Mouse (Mus musculus): ENCODE results near the gene Klrc3.
"Not testable (repeated sequence)": the region's sequence is repeated elsewhere in the genome, so short reads cannot be mapped to it uniquely, and the experiment has no call there.

Gene Klrc3

GRCm38 (mm10) chr6:129643237-129643636, at the start of gene Klrc3:
Gene Klrc3, minus strand, starts transcription at chr6:129643337.
- not testable (repeated sequence) for DNase-seq

GRCm38 (mm10) chr6:129691436-129691835, 48.3 kb upstream of the Klrc3 start:
- not testable (repeated sequence) for DNase-seq

- DNase-seq = peak; percentile 26 to 34
Observed at GRCm38 (mm10) chr6:129680379-129680778, 37.2 kb upstream of the Klrc3 start.

GRCm38 (mm10) chr6:129678873-129679272, 35.7 kb upstream of the Klrc3 start, which contains the start of gene Klrc1:
Gene Klrc1, minus strand, starts transcription at chr6:129678973.
- DNase-seq = no peak

GRCm38 (mm10) chr6:129661301-129661700, 18.2 kb upstream of the Klrc3 start:
- not testable (repeated sequence) for DNase-seq

- not testable (repeated sequence) for DNase-seq
Observed at GRCm38 (mm10) chr6:129660589-129660988, 17.5 kb upstream of the Klrc3 start, which contains the start of gene Klrc2. Gene Klrc2, minus strand, starts transcription at chr6:129660689.

- DNase-seq = not testable (repeated sequence)
Observed at GRCm38 (mm10) chr6:129644054-129644453, 917 bp upstream of the Klrc3 start.

GRCm38 (mm10) chr6:129631046-129631445, 12.1 kb downstream of the Klrc3 start:
- DNase-seq = not testable (repeated sequence)

GRCm38 (mm10) chr6:129623735-129624134, 19.4 kb downstream of the Klrc3 start, which contains the start of gene Klrk1:
Gene Klrk1, minus strand, starts transcription at chr6:129623864.
- no peak for DNase-seq

GRCm38 (mm10) chr6:129608372-129608771, 34.8 kb downstream of the Klrc3 start:
- no peak for DNase-seq

GRCm38 (mm10) chr6:129591508-129591907, 51.6 kb downstream of the Klrc3 start, which contains the start of gene Klrd1:
Gene Klrd1, plus strand, starts transcription at chr6:129591782.
- DNase-seq = no peak
